Mouse (Mus musculus) ES-Bruce4 (cell line): ENCODE measurements at regions not wholly inside any gene's neighbourhood (a gene's known extent, or its start where the extent isn't known, plus 50 kb on each side); places are given as distances from the start of the nearest gene placed in this dataset.

ENCODE experiments used
- CTCF ChIP-seq: IDR thresholded peaks from one replicate; pipeline ENCODE4 v1.8.1; 2011; ENCODE audit warnings: low read depth, low read length
- EP300 ChIP-seq: IDR thresholded peaks from 2 replicates; pipeline ENCODE4 v1.6.1; 2011; ENCODE audit warnings: low read depth, low read length; ENCODE audit not compliant: insufficient read depth
- POLR2A ChIP-seq: IDR thresholded peaks from one replicate; pipeline ENCODE4 v1.8.1; 2011; ENCODE audit warnings: low read length; ENCODE audit not compliant: insufficient read depth

- TF ChIP-seq POLR2A (no peak), CTCF (no peak), EP300 (no peak)
These were observed 64.5 kb upstream of the Ppara start for GRCm38 (mm10) chr15:85670176-85670788.
